Mouse (Mus musculus): ENCODE measurements around the gene Nfkbiz. TPM values are rescaled to one million over a fixed set of nuclear protein-coding genes. Genes with fewer than 3 reads are reported as not detected.
A peak's percentile ranks its signal among the peaks of the same experiment; 100 is the strongest.
"Not testable (repeated sequence)": the region's sequence is repeated elsewhere in the genome, so short reads cannot be mapped to it uniquely, and the experiment has no call there.

The Nfkbiz gene
- 84.1 and 85.5 TPM in 2 replicates for total RNA-seq (2017)

- peak; percentile 85 to 91 for ATAC-seq (replicated peaks in 1 of 2; ENCODE audit: insufficient read depth in 1 of 2, low FRiP score in 2 of 2, low TSS enrichment in 1 of 2, low read depth in 1 of 2, poor library complexity in 2 of 2, severe bottlenecking in 2 of 2)
Measured at GRCm38 (mm10) chr16:55838510-55839474, at the start of gene Nfkbiz. Gene Nfkbiz, minus strand, starts transcription at chr16:55838899.

DNA sequence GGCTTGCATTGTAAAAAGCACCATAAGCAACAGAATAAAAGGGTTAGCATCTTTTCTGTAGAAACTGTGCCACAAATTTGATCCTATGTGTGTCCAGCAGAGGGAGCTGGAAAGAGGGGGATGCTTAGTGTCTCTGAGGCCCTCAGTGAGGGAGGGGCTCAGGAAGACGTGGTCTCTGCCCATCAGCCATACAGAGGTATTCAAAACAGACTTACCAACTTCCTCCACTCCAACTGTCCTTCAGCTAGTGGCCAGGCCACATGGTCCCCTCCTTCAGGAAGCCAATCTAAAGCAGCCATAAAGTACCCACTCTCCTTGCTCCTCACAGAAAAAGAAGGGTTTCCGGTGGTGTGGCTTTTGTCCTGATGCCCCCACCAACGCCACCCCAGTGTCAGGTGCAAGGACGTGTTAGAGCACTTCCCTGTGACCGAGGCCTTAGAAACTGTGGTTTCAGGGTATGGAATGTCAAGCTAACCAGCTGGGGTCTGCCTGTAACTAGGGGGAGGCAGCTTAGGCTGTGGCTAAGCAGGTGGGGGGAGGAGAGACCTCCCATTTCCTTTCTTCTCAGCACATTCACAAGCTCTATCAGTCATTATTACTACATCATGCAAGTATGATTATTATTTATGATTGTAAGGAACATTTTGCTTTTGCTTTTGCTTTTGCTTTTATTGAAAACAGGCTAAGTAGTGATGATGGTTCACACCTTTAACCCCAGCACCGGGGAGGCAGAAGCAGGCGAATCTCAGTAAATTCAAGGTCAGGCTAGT is 49.3 kb upstream of the Nfkbiz start:
- ATAC-seq (replicated peaks in 1 of 2; ENCODE audit: insufficient read depth in 1 of 2, low FRiP score in 2 of 2, low TSS enrichment in 1 of 2, low read depth in 1 of 2, poor library complexity in 2 of 2, severe bottlenecking in 2 of 2), result peak; percentile 91 to 92

GRCm38 (mm10) chr16:55884246-55884645 is 45.5 kb upstream of the Nfkbiz start:
- no peak for ATAC-seq (replicated peaks in 1 of 2; ENCODE audit: insufficient read depth in 1 of 2, low FRiP score in 2 of 2, low TSS enrichment in 1 of 2, low read depth in 1 of 2, poor library complexity in 2 of 2, severe bottlenecking in 2 of 2)

DNA sequence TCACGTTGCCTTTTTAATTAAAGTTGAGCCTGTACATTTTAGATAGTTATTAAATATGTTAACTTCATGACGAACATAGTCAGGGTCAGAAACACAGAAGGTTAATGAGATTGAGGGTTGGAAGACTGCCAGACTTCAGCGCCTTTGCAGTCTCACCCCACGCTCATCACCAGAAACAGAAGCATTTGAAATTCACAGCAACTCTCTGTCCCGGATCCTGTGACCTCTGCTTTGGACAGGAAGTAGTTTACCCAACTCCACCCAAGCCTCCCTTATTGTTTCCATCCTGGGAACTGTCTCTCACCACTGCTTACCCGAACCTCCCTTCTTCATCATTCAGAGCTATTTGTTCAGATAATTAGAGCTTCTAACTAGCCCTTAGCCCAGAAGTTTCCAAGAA is 37.3 kb upstream of the Nfkbiz start:
- ATAC-seq (replicated peaks in 1 of 2; ENCODE audit: insufficient read depth in 1 of 2, low FRiP score in 2 of 2, low TSS enrichment in 1 of 2, low read depth in 1 of 2, poor library complexity in 2 of 2, severe bottlenecking in 2 of 2), result no peak

DNA sequence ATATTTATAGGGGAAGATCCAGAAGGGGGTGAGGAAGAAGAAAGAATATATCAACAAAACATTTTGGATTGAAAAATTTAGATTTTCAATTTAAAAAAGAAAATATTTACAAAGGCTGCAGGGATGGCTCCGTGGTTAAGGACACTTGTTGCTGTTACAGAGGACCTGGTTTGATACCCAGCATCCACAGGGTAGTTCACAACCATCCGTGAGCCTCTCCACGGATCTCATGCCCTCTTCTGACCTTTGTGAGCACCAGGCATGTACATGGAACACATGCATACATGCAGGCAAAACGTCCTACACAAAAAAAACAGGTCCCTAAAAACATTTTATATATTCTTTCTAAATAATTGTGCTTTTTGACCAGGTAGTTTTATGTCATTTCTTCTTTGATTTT is 25.1 kb upstream of the Nfkbiz start:
- no peak for ATAC-seq (replicated peaks in 1 of 2; ENCODE audit: insufficient read depth in 1 of 2, low FRiP score in 2 of 2, low TSS enrichment in 1 of 2, low read depth in 1 of 2, poor library complexity in 2 of 2, severe bottlenecking in 2 of 2)

DNA sequence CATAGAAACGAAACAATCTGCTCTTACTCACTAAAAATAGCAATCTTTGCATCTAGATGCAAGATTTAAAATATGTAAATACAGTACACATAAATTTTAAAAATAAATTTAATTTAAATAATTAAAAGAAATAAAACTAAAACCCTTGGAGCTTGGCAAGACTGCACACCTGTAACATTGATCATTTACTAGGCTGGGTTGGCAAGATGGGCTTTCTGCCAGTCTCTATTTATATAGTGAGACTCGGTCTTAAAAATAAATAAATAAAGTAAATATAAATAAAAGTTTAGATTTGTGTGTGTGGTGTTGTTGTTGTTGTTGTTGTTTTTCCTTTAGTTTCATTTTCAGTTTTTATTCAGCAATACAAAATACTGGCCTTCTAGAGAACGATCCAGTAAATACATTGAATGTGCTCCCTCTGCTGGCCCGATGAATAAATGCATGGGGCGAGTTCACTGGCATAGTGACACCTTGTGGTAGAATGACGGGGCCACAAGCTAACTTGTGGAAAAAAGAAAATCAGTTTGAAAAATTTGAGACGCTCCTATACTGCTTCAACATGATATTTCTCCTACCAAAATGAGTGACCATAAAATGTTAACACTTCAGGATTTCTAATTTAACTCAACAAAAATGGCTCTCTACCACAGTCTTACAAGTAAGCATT is 24.6 kb upstream of the Nfkbiz start:
- peak; percentile 86 to 92 for ATAC-seq (replicated peaks in 1 of 2; ENCODE audit: insufficient read depth in 1 of 2, low FRiP score in 2 of 2, low TSS enrichment in 1 of 2, low read depth in 1 of 2, poor library complexity in 2 of 2, severe bottlenecking in 2 of 2)

DNA sequence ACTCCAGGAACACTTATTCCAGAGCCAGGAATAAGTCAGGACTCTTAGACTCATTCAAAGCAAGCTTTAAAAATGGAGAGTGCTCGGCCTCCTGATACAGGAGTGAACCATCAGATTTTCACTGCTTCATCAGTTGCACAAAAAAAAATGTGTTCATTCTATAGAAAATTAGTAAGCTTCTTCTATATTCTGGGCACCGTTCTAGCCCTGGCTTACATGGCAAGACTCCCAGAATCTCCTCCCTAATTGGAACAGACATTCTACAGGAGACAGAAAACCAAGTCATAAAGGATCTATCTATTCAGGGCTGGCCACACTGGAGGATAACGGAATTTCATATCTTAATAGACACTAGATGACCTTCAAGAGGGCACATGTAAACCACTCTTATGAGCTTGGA is 22.4 kb upstream of the Nfkbiz start:
- ATAC-seq (replicated peaks in 1 of 2; ENCODE audit: insufficient read depth in 1 of 2, low FRiP score in 2 of 2, low TSS enrichment in 1 of 2, low read depth in 1 of 2, poor library complexity in 2 of 2, severe bottlenecking in 2 of 2), result no peak

DNA sequence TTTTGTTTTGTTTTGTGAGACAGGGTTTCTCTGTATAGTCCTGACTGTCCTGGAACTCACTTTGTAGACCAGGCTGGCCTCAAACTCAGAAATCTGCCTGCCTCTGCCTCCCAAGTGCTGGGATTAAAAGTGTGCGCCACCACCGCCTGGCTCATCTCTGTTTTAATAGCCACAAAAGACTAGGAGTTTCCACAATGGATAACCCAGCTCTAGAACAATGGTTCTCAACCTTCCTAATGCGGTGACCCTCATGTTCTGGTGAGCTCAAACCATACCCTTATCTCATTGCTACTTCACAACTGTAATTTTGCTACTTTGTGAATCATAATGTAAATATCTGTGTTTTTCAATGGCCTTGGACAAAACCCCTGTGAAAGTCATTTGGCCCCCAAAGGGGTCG is 20.7 kb upstream of the Nfkbiz start:
- ATAC-seq (replicated peaks in 1 of 2; ENCODE audit: insufficient read depth in 1 of 2, low FRiP score in 2 of 2, low TSS enrichment in 1 of 2, low read depth in 1 of 2, poor library complexity in 2 of 2, severe bottlenecking in 2 of 2), result not testable (repeated sequence)

GRCm38 (mm10) chr16:55858465-55858864 is 19.8 kb upstream of the Nfkbiz start:
- peak; percentile 83 to 89 for ATAC-seq (replicated peaks in 1 of 2; ENCODE audit: insufficient read depth in 1 of 2, low FRiP score in 2 of 2, low TSS enrichment in 1 of 2, low read depth in 1 of 2, poor library complexity in 2 of 2, severe bottlenecking in 2 of 2)

DNA sequence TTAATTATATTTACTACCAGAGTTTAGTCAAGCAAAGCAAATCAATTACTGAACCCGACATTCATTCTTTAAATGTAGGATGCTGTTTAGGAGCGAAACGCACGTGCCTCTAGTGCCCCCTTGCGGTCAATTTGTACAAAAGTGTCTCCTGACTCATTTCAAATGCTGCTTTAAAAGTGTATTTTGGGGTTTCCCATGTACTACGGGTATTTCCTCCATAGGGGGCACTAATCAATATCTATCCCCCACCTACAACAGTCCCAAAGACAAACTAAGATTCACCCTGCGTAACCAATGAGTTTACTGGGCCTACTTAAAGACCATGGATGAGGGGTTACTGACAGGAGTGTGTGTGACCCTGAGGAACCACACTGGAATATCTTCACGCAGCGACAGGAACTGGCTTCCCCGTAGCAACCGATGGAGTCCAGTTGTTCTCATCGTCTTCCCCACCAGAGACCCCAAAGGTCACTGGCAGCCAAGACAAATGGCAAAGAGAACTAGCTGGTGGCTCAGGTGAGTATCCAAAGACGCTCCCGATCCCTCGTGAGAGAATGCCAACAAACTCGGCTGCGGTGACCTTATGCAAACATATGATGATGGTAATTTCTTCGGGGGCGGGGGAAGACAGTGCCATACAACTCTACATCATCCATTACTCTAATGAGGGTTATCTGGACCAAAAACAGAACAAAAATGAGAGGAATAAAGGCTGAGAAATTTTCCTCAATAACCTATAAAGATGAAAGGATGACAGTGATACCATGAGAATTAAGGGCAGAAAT is 14.4 kb upstream of the Nfkbiz start:
- ATAC-seq (replicated peaks in 1 of 2; ENCODE audit: insufficient read depth in 1 of 2, low FRiP score in 2 of 2, low TSS enrichment in 1 of 2, low read depth in 1 of 2, poor library complexity in 2 of 2, severe bottlenecking in 2 of 2), result peak; percentile 76 to 83; a peak in 3 of 4 replicates

DNA sequence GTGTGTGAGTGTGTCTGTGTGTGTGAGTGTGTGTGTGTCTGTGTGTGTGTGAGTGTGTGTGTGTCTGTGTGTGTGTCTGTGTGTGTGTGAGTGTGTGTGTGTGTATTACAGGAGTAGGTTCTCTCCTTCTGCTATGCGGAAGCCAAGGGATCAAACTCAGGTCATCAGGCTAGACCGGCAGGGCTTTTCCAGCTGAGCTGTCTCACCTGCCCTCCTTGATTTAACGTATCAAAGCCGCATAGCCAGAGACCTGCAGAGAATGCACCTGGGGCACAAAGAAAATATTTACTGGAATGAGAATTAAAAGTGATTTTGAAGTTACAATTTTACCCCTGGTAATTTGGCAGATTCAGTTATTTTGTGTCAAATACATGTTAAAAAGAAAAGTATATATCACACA is 13.8 kb upstream of the Nfkbiz start:
- ATAC-seq (replicated peaks in 1 of 2; ENCODE audit: insufficient read depth in 1 of 2, low FRiP score in 2 of 2, low TSS enrichment in 1 of 2, low read depth in 1 of 2, poor library complexity in 2 of 2, severe bottlenecking in 2 of 2), result no peak

DNA sequence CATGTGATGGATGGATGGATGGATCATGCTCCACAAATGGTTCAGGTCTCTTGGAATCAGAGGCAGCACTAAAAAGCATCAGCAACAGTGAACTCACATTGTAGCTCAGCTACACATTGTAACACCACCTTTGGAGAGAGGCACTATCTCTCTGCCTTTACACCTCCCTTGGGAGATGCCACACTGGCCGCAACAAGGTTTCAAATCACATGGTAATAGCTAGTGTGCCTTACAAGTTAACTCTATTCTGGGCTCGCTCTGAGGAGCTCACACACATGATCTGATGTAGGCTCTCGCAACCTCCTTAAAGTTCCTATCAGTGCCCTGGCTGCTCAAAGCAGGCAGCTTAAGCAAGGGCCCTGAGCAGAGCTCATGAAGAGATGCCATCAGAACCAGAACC is 11.8 kb upstream of the Nfkbiz start:
- ATAC-seq (replicated peaks in 1 of 2; ENCODE audit: insufficient read depth in 1 of 2, low FRiP score in 2 of 2, low TSS enrichment in 1 of 2, low read depth in 1 of 2, poor library complexity in 2 of 2, severe bottlenecking in 2 of 2), result no peak

- no peak for ATAC-seq (replicated peaks in 1 of 2; ENCODE audit: insufficient read depth in 1 of 2, low FRiP score in 2 of 2, low TSS enrichment in 1 of 2, low read depth in 1 of 2, poor library complexity in 2 of 2, severe bottlenecking in 2 of 2)
Measured at GRCm38 (mm10) chr16:55847679-55848078, 9.0 kb upstream of the Nfkbiz start.

- no peak for ATAC-seq (replicated peaks in 1 of 2; ENCODE audit: insufficient read depth in 1 of 2, low FRiP score in 2 of 2, low TSS enrichment in 1 of 2, low read depth in 1 of 2, poor library complexity in 2 of 2, severe bottlenecking in 2 of 2)
Measured at GRCm38 (mm10) chr16:55844847-55845246, 6.1 kb upstream of the Nfkbiz start.

DNA sequence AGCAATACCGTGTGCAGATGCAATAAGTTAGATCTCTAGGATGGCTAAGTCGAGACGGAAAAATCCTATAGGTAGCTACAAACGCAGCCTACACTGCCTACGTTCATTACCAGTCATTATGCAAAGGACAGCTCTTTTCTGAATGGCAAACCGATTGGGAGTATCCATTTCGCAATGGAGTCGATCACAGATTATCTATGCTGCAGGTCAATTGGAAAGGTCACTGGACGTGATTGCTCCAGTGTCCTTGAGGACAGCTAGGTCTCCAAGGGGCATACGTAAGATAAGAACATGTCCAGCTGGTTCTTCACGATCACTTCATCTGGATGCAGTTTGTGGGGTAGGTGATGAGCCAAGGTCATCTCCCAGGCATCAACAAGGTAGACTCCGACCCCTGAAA is 5.2 kb upstream of the Nfkbiz start:
- ATAC-seq (replicated peaks in 1 of 2; ENCODE audit: insufficient read depth in 1 of 2, low FRiP score in 2 of 2, low TSS enrichment in 1 of 2, low read depth in 1 of 2, poor library complexity in 2 of 2, severe bottlenecking in 2 of 2), result no peak

GRCm38 (mm10) chr16:55843134-55843533 is 4.4 kb upstream of the Nfkbiz start:
- no peak for ATAC-seq (replicated peaks in 1 of 2; ENCODE audit: insufficient read depth in 1 of 2, low FRiP score in 2 of 2, low TSS enrichment in 1 of 2, low read depth in 1 of 2, poor library complexity in 2 of 2, severe bottlenecking in 2 of 2)

- no peak for ATAC-seq (replicated peaks in 1 of 2; ENCODE audit: insufficient read depth in 1 of 2, low FRiP score in 2 of 2, low TSS enrichment in 1 of 2, low read depth in 1 of 2, poor library complexity in 2 of 2, severe bottlenecking in 2 of 2)
Measured at GRCm38 (mm10) chr16:55841506-55841905, 2.8 kb upstream of the Nfkbiz start.

All from hematopoietic stem cell, adult 5-6 weeks (primary cell).